Mouse (Mus musculus): ENCODE results near the gene Rps12-ps3. TPM values are rescaled to one million over a fixed set of nuclear protein-coding genes. Genes with fewer than 3 reads are reported as not detected.

Rps12-ps3 gene
- polyA plus RNA-seq, 1 experiment from 2014 or later, result 17.0 TPM

DNA sequence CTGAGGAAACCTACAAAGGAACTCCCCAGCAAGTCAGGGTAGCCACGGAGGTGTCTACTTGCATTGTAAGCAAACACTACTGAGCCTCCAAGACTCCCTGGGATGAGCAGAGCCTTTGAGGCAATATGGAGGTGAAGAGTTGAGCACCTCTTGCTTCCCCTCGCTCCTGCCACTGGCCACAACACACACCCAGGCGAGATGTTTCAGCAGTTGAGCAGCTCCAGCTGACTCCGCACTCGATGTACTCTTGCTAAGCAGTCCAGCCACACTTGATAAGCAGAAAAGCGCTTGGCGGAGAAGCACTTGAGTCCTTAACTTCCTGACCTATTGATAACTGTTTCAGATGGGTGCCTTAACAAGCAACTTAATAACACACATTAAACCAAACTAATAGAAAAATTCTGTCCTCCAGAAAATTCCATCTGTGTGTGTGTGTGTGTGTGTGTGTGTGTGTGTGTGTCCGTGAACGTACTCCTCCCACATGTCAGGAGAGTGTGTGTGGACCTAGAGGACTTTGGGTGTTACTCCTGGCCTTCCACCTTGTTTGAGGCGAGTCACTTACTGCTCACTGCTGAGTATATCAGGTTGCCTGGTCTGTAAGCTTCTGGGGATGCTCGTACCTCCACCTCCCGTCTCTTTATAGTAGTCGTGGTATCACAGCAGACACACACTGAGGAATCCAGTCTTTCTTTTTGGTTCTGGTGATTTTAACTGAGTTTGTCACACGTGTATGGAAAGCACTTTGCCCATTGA is 34.9 kb downstream of the Rps12-ps3 start:
- no peak overlapping the region for H3K27ac ChIP-seq (replicated peaks)
- no peaks in the 10 kb centered on the region for H3K9me3 ChIP-seq (replicated peaks)
- peaks cover 11% of the 10 kb centered on the region for H3K4me1 ChIP-seq
- H3K4me3 ChIP-seq, result no peak overlapping the region
- peaks cover 16% of the 10 kb centered on the region; the same call in 1 of the 2 replicates for H3K27me3 ChIP-seq (ENCODE audit: low read depth, poor library complexity, severe bottlenecking)
- H3K36me3 ChIP-seq, result no peaks in the 10 kb centered on the region
- 82% methylated on average over 14 of the region's 14 CpGs for WGBS
- DNase-seq (ENCODE audit: low spot score), result no peak

GRCm38 (mm10) chr19:59357878-59358277 is 35.8 kb downstream of the Rps12-ps3 start:
- H3K4me3 ChIP-seq, result no peak overlapping the region
- no peak for DNase-seq (ENCODE audit: low spot score)
- H3K27me3 ChIP-seq (ENCODE audit: low read depth, poor library complexity, severe bottlenecking), result peaks cover 16% of the 10 kb centered on the region; the same call in 1 of the 2 replicates
- H3K36me3 ChIP-seq, result no peaks in the 10 kb centered on the region
- 92% methylated on average over 4 of the region's 4 CpGs for WGBS
- H3K4me1 ChIP-seq, result peaks cover 11% of the 10 kb centered on the region
- no peak overlapping the region for H3K27ac ChIP-seq (replicated peaks)
- H3K9me3 ChIP-seq (replicated peaks), result no peaks in the 10 kb centered on the region

DNA sequence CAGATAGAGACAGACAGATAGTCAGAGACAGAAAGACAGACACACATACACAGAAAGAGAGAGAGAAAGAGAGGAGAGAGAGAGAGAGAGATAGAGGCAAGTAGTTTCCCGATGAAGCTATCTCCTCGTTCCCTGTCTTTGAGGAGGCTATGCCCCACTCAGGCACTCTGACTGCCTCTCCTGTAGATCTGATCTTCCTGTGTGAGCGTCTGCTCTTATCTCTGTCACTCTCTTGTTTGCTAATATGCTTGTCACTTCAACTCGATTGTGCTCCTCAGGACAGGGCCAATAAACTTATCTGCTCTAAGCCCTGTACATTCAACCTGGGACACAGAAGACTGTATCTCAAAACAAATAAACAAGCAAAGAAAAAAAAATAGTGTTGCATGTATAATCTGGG is 37.1 kb downstream of the Rps12-ps3 start:
- DNase-seq (ENCODE audit: low spot score), result no peak
- no peaks in the 10 kb centered on the region for H3K9me3 ChIP-seq (replicated peaks)
- 83% methylated on average over 4 of the region's 4 CpGs for WGBS
- H3K27ac ChIP-seq (replicated peaks), result no peak overlapping the region
- H3K36me3 ChIP-seq, result no peaks in the 10 kb centered on the region
- H3K4me3 ChIP-seq, result no peak overlapping the region
- H3K27me3 ChIP-seq (ENCODE audit: low read depth, poor library complexity, severe bottlenecking), result peaks cover 16% of the 10 kb centered on the region; the same call in 1 of the 2 replicates
- H3K4me1 ChIP-seq, result peaks cover 11% of the 10 kb centered on the region

DNA sequence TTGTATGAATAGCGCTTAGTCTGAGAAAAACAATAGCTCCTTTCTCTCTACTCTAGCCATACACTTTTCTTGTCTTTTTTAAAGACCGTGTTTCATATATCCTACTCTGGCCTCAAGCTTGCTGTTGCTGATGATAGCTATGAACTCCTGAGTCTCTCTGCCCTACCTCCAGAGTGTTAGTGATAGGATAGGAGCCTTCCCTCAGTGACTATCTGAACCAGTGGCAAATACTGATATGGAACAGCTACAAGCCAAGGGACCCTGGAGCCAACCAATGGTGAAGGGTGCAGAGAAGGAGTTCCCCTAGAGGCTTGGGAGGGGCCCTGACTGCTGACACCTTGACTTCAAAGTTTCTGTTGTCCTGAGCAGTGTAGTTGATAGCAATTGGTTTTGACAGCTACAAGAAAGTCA is 38.4 kb downstream of the Rps12-ps3 start:
- Histone ChIP-seq H3K4me1 (peaks cover 11% of the 10 kb centered on the region), H3K9me3 (replicated peaks) (no peaks in the 10 kb centered on the region), H3K27ac (replicated peaks) (no peak overlapping the region), H3K4me3 (no peak overlapping the region), H3K36me3 (no peaks in the 10 kb centered on the region), H3K27me3 (ENCODE audit: low read depth, poor library complexity, severe bottlenecking) (peaks cover 11% of the 10 kb centered on the region; the same call in 1 of the 2 replicates)
- 60% methylated on average over 2 of the region's 2 CpGs for WGBS
- DNase-seq (ENCODE audit: low spot score), result no peak

- H3K27ac ChIP-seq (replicated peaks), result no peak overlapping the region
- H3K4me1 ChIP-seq, result peaks cover 16% of the 10 kb centered on the region
- peaks cover 6% of the 10 kb centered on the region; the same call in 1 of the 2 replicates for H3K27me3 ChIP-seq (ENCODE audit: low read depth, poor library complexity, severe bottlenecking)
- H3K36me3 ChIP-seq, result no peaks in the 10 kb centered on the region
- 87% methylated on average over 6 of the region's 6 CpGs for WGBS
- no peaks in the 10 kb centered on the region for H3K9me3 ChIP-seq (replicated peaks)
- DNase-seq (ENCODE audit: low spot score), result no peak
- no peak overlapping the region for H3K4me3 ChIP-seq
Observed at GRCm38 (mm10) chr19:59362646-59363045, 40.6 kb downstream of the Rps12-ps3 start.

DNA sequence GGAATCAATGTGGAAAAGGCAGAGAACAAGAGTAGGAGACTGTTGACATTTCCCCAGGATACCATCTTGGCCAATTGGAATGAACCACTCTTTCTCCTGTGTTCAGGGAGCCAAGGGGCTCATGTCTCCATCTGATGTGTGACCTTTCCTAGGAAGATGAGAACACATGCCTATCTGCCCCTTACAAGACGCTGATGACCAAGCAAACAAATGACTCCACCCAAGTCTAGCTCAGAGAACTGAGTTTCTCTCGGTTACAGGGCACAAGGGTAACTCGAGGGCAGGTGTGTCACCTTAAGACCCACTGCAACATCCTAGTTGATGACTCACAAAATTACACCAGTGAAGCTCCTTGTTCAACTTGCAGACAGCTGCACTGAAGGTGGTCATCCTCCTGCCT is 41.6 kb downstream of the Rps12-ps3 start:
- DNase-seq (ENCODE audit: low spot score), result no peak
- 88% methylated on average over 3 of the region's 3 CpGs for WGBS
- no peaks in the 10 kb centered on the region for H3K9me3 ChIP-seq (replicated peaks)
- no peak overlapping the region for H3K27ac ChIP-seq (replicated peaks)
- peaks cover 20% of the 10 kb centered on the region for H3K4me1 ChIP-seq
- peaks cover 6% of the 10 kb centered on the region; the same call in 1 of the 2 replicates for H3K27me3 ChIP-seq (ENCODE audit: low read depth, poor library complexity, severe bottlenecking)
- H3K36me3 ChIP-seq, result no peaks in the 10 kb centered on the region
- H3K4me3 ChIP-seq, result no peak overlapping the region

DNA sequence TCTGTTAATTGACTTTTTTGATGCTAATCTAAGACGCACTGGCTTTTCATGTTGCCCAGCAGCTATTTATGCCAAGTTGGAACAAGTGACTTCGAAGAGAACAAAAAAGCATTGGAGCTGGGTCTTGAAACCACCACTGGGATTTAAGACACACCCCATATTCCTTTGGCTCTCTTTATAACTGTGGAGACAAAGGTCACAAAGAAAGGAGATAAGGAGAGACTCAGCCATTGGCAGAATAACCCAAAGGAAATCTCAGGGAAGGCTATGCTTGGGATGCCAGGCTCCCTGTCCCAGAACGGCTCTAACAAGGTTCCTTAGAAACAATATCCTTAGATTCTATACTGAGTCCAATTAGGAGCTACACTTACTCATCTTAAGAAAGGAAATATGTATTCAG is 44.6 kb downstream of the Rps12-ps3 start:
- Histone ChIP-seq H3K9me3 (replicated peaks) (no peaks in the 10 kb centered on the region), H3K36me3 (no peaks in the 10 kb centered on the region), H3K4me3 (no peak overlapping the region), H3K27ac (replicated peaks) (no peak overlapping the region), H3K27me3 (ENCODE audit: low read depth, poor library complexity, severe bottlenecking) (no peaks in the 10 kb centered on the region), H3K4me1 (peaks cover 9% of the 10 kb centered on the region)
- 77% methylated on average over 3 of the region's 3 CpGs for WGBS
- no peak for DNase-seq (ENCODE audit: low spot score)

DNA sequence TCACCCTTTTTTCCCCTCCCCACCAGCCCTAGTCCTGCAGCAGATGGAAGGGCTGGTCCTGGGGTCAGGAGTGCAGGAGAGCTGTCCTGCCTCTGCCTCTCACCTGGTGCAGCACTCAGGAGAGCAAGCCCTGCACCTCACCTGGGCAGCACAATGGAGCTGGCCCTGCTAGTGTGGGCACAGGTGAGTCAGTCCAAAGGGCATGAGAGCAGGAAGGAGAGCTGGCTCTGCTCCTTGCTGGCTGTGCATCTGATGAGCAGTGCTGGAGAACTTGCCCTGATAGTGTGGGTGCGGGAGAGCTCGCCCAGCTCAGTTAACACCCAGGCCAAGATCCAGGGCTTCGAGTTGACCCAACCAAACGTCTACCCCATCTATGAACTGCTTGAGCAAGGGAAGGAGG is 45.8 kb downstream of the Rps12-ps3 start:
- no peaks in the 10 kb centered on the region for H3K27me3 ChIP-seq (ENCODE audit: low read depth, poor library complexity, severe bottlenecking)
- H3K27ac ChIP-seq (replicated peaks), result no peak overlapping the region
- H3K36me3 ChIP-seq, result no peaks in the 10 kb centered on the region
- DNase-seq (ENCODE audit: low spot score), result no peak
- no peak overlapping the region for H3K4me3 ChIP-seq
- no peaks in the 10 kb centered on the region for H3K9me3 ChIP-seq (replicated peaks)
- 84% methylated on average over 4 of the region's 4 CpGs for WGBS
- peaks cover 9% of the 10 kb centered on the region for H3K4me1 ChIP-seq

DNA sequence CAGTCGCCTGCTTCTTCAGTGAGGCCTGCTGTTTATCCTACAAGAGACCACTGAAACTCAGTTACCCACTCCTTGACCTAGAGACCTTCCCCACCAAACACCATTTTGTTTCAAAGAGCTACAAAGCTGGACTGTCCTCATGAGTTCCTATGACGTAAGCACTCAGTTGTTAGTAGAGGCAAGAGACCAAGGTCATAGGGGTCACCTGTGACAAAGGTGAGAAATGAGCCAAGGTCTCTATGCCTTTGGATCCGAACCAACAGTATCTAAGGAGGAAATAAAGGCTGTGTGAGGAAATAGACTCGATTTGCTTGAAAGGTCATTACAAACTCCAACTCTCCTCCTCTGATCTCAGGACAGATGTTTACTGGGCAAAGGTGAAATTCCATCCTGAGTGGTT is 48.9 kb downstream of the Rps12-ps3 start:
- WGBS, result 84% methylated on average over 4 of the region's 4 CpGs
- no peak for DNase-seq (ENCODE audit: low spot score)
- Histone ChIP-seq H3K9me3 (replicated peaks) (peaks cover 10% of the 10 kb centered on the region), H3K27me3 (ENCODE audit: low read depth, poor library complexity, severe bottlenecking) (no peaks in the 10 kb centered on the region), H3K27ac (replicated peaks) (no peak overlapping the region), H3K4me3 (no peak overlapping the region), H3K4me1 (peaks cover 9% of the 10 kb centered on the region), H3K36me3 (no peaks in the 10 kb centered on the region)

Other genes with a start within 250 kb of the Rps12-ps3 start
- gene Shtn1, start 246.2 kb upstream of the Rps12-ps3 start, polyA plus RNA-seq (2016; fragmentation: Nextera tagmentation; extraction: Ambion mirVana), result 0.75 and 1.4 TPM in 2 replicates
- gene Vax1, start 152.2 kb upstream of the Rps12-ps3 start, polyA plus RNA-seq (2016; fragmentation: Nextera tagmentation; extraction: Ambion mirVana), result 0.11 TPM in 1 of 2 replicates, not detected in the other
- not detected in 2 replicates for gene Kcnk18, start 103.1 kb upstream of the Rps12-ps3 start, polyA plus RNA-seq (2016; fragmentation: Nextera tagmentation; extraction: Ambion mirVana)
- 12.4 and 15.4 TPM in 2 replicates for gene Slc18a2, start 61.4 kb upstream of the Rps12-ps3 start, polyA plus RNA-seq (2016; fragmentation: Nextera tagmentation; extraction: Ambion mirVana)
- 8.1 and 8.5 TPM in 2 replicates for gene Pdzd8, start 23.5 kb downstream of the Rps12-ps3 start, polyA plus RNA-seq (2016; fragmentation: Nextera tagmentation; extraction: Ambion mirVana)
- 8.7 and 9.2 TPM in 2 replicates for gene Emx2, start 136.1 kb downstream of the Rps12-ps3 start, polyA plus RNA-seq (2016; fragmentation: Nextera tagmentation; extraction: Ambion mirVana)